Mouse (Mus musculus) right cerebral cortex, adult 2 months (tissue): ENCODE measurements around the gene Wnt7b.

Source experiments
- DNase-seq, 2 experiments: peaks; one replicate each; pipeline ENCODE4 v3.0.0; 2021 to 2022; ENCODE audit warnings: low spot score in 2 of 2

Wnt7b gene

DNA sequence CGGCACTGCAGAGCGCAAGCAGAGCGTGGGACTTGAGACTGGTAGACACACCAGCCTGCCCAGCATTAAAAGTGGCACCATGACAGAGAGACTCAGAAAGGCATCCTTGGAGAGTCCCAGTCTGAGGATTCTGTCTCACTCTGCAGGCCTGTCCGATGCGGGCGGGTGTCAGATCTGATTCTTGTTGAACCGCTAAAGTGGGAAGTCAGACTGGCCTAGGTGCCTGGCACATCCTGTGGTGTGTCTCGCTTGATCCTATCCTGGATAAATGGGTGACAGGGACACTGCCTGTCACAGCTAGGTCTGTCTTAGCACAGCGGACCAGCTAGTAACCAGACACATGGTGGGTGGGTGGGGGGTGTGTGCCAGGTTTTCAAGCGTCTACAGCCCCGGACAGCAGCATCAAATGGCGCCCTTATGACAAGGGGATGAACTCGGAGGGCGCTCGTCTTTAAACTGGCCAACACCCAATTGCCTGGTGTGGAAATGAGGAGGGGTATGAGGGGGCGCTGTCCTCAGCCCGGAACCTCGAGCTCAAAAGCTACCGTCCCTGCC is at the start of gene Wnt7b:
TSS of gene Wnt7b (minus strand) at position 118 of the 555 bp plus-strand sequence.
- DNase-seq, result no peak

GRCm38 (mm10) chr15:85631591-85631990 is 49.3 kb upstream of the Wnt7b start:
- no peak for DNase-seq

GRCm38 (mm10) chr15:85629924-85630545 is 47.8 kb upstream of the Wnt7b start:
- DNase-seq, result no peak

- peak; percentile 55 to 62 for DNase-seq
Observed at GRCm38 (mm10) chr15:85625666-85626279, 43.5 kb upstream of the Wnt7b start.

DNA sequence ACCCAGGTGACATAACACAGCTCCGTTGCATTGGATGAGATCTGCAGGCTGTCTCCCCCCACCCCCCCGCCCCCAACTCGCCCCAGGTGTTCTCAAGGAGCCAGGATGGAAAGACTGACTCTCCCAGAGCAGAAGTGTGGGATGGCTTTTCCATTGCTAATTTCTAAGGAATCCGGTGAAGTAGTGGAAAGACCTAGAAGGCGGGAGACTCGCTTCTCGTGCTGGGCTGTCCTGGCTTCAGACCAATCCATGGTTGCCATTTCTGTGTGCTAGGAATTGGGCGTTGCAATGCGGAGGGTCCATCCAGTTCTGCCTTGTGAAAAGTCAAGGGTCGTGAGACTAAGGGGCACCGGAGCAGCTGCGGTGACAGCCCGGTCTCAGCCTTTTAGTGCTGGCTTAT is 39.9 kb upstream of the Wnt7b start:
- DNase-seq, result no peak

DNA sequence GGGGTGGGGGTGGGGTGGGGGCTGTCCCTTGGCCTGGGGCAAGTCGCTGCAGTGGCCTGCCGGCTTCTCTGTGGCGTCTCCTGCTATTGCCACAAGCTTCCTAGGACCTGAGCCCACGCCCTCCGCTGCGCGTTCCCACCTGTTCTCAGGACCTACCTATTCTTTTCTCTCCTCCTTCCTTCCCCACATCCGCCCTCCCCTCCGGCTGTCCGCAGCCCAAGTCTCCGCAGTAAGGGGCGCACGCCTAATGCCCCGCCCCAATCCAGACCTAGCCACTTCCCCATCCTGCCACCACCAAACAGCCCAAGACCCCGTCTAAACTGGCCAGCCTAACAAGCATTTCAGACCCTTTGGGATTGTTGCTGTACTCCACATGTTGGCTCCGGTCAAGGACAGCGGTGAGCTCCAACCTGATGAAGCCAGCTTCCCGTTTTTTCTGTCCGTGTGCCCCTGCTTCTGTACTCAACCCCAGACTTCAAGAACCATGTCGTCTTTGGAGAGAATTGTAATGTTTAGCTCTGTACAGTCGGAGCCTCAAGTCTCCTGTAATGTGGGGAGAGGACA is 33.3 kb upstream of the Wnt7b start:
- DNase-seq, result no peak

DNA sequence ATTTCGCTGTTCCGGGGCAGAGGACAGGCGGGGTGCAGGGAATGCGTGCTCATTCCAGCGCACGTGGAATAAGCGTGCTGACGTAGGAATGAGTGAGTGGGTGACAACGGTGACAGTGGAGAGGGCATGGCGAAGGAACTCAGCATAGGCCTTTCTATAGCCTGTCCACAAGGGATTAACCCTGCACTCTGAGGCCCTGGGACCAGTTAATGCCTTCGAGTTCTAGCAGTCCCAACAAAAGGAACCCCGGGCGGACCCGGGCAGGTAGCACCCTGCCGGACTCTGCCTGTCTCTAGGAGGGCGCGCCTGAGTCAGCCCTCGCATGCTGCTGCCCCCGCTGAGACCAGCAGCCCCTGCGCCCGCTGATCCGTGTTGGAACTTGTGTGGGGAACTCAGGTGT is 32.8 kb upstream of the Wnt7b start:
- DNase-seq, result no peak

DNA sequence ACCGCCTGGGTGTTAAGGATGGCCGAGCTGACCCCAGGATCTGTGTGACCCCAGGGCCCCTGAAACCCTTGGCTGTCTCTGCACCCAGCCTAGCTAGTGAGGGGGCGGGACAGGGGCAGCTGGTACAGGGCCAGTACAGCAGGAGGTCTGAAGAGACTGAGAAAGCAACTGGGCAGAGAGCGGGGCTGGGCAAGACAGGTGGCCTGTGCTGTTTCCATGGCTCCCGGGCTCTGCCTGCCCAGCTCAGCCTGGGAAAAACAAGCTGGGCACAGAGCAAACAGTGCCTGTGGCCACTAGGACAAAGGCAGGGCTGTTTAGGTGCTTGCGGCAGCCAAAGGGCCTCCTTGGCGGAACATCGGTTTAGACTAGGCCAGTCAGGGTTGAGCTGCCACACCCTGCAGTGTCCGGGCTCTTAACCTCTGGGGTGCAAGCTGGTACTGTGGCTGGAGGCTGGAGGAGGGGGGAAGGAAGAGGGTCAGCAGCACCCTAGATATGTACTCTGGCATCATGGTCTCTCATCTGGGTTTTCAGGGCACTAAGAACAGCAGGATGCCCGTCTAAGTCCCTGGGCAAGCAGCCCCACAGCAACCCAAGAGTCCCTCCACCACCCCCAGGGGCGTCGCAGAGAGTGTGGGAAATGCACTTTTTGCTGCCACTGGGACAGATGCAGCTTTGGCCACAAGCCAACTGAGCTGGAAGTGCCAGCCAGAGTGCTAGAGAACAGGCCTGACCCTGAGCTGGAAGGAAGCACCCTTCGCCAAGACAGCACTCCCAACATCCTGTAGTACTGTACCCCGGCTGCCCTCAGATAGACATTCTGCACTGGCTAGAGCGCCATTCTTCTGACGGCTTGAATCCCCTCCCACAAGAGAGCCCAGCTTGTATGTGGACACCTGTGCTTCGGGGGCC is 31.3 kb upstream of the Wnt7b start:
- DNase-seq, result peak in 1 of 2 experiments; percentile 62

DNA sequence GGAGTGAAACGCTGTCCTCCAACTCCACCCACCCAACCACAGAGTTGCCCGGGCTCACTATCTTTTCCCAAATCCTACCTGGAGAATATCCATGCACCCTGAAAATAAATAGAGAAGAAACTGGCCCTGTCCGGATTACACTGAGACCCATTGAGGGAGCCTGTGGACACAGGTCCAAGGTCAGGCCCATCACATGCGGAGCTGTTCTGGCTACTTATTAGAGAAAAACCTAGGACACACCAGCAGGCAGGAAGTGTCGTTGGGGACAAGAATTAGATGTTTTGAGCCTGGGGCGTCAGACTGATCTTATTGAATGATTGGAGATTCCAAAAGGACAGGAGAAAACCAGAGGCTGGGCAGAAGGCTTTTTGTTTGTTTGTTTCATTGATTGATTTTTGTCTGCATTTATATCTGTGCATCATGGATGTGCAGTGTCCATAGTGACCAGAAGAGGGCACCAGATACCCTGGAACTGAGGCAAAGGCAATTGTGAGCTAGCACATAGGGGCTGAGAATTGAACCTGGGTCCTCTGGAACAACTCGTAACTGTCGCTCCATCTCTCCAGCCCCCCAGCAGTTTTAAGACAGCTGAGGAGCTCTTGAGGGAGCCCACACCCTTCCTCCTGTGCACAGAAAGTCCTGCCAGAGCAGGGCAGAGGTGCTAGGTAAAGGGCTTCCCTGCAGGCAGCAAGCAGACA is 30.5 kb upstream of the Wnt7b start:
- DNase-seq, result peak in 1 of 2 experiments; percentile 59

DNA sequence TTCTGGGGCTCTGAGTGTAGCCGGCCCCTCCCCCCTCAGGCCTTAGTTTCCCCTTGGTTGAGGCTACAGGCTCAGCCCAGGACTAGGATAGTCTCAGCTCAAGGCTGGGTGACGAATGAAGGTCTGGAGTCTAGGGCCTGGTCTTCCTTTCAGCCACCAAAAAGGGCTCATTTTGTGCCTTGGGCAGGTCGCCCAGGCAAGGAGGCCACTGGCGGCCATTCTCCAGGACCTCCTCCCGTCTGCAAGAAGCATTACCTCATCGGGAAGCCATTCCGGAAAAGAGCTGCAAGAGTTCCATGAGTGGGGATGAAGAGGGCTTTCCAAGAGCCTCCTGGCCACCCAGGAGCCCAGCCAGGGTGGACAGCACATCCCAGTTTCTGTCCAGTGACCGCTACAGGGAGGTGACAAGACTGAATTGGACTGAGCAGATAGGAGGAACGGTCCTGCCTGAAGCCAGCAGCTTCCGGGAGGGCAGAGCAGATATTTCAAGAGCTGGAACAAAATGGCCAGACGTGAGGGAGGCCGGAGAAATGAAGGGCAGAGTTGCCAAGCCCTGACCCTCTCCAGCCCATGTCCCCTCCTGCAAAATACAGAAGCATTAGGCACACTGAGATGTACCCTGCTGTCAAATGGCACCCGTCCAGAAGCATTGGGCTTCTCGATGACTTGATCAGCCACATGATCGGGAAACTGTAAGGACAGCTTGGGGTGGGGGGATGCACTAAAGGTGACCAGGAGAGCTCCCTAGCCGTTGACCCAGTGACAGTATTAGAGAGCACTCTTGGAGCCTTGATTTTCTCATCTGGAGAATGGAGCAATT is 29.6 kb upstream of the Wnt7b start:
- DNase-seq, result peak in 1 of 2 experiments; percentile 22

- DNase-seq, result peak; percentile 77 to 79
Observed at GRCm38 (mm10) chr15:85610618-85611218, 28.4 kb upstream of the Wnt7b start.

DNA sequence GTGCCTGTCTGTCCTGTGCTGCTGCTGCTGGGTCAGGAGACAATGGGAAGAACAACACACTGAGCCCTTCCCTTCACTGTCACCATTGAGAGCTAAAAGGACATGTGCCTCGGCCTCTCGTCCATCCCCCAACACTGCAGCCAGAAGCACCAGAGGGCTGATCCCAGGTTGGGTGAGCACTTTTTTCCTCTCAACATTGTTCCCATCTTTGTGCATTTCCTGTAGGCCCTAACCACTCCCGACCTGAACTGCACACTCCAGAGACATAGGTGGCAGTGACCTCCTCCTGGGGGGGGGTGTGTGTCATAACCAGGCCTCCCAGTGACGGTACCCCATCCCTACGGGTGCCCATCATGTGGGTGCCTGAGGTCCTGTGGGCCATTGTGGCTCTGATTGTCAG is 27.8 kb upstream of the Wnt7b start:
- no peak for DNase-seq

- DNase-seq, result no peak
Observed at GRCm38 (mm10) chr15:85609266-85610004, 27.2 kb upstream of the Wnt7b start.

- DNase-seq, result no peak
Observed at GRCm38 (mm10) chr15:85605962-85606610, 23.8 kb upstream of the Wnt7b start.

- DNase-seq, result no peak
Observed at GRCm38 (mm10) chr15:85604938-85605337, 22.7 kb upstream of the Wnt7b start.

DNA sequence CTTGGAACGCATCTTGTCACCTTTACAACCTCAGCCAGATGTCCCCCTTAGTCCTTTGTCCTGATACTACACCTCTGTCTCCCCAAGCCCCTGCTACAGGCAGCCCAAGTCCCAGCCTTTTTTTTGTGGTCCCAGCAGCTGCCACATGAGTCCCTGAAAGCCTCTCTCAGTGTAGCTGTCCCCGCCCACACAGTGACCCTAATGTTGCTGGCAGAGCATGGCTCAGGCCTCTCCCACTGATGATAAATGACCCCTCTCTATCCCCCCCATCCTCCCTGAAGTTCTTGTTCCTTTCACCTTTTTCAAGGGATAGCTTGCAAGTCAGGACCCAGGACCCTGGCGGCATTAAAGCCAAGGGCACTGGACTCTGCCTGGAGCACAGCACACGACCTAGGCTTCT is 22.2 kb upstream of the Wnt7b start:
- DNase-seq, result no peak

DNA sequence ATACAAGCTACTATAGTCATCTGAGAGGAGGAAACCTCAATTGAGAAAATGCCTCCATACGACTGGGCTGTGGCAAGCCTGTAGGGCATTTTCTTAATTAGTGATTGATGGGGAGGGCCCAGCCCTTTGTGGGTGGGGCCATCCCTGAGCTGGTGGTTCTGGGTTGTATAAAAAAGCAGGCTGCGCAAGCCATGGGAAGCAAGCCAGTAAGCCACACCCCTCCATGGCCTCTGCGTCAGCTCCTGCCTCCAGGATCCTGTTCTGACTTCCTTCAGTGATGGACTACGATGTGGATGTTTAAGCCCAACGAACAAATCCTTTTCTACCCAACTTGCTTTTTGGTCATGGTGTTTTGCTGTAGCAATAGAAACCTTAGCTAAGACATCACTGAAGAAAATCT is 21.1 kb upstream of the Wnt7b start:
- no peak for DNase-seq

DNA sequence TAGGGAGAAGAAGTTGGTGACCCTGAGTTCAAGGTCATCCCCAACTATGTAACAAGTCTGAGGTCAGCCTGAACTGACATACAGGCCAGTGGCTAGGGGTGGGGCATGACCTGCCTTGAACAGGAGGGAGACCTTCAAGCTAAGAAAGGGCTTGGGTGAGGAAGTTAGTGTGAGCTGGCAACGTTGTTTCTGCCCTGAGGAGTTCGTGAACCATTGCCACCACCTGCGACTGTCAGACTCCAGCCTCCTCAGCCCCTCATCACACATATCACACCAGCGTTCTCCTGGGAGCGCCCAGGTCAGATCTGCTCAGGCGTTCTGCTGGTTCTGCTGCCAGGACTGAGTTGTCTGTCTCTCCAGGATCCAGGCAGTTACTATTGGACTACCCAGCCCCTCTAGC is 20.5 kb upstream of the Wnt7b start:
- DNase-seq, result no peak

- no peak for DNase-seq
Observed at GRCm38 (mm10) chr15:85602021-85602420, 19.7 kb upstream of the Wnt7b start.
